Mouse (Mus musculus) liver, embryonic 13.5 days (tissue): ENCODE data around the gene Furin. TPM values are rescaled to one million over a fixed set of nuclear protein-coding genes. Genes with fewer than 3 reads are reported as not detected.

Experiments used
- ATAC-seq: fragments of 200-750 bp; cut with Nextera tagmentation; 2 replicates; pipeline ENCODE4 v1.8.0; 2017; ENCODE audit warnings: low read depth, mild to moderate bottlenecking, moderate number of reproducible peaks, moderate library complexity
- DNase-seq: peaks from one replicate; pipeline ENCODE4 v3.0.0; 2022
- H3K27ac ChIP-seq: fragments of 300-500 bp; sonication (generic); 2 replicates; pipeline ENCODE4 v1.5.1; 2015; ENCODE audit warnings: moderate library complexity, mild to moderate bottlenecking, inconsistent platforms
- H3K27me3 ChIP-seq: fragments of 300-500 bp; sonication (generic); 2 replicates; pipeline ENCODE4 v1.6.1; 2015; ENCODE audit warnings: mild to moderate bottlenecking, inconsistent platforms
- H3K36me3 ChIP-seq: fragments of 300-500 bp; sonication (generic); 2 replicates; pipeline ENCODE4 v1.6.1; 2015; ENCODE audit warnings: mild to moderate bottlenecking, inconsistent platforms
- H3K4me1 ChIP-seq: fragments of 300-500 bp; sonication (generic); replicated peaks from 2 replicates; pipeline ENCODE4 v1.6.1; 2015; ENCODE audit warnings: inconsistent platforms
- H3K4me2 ChIP-seq: fragments of 300-500 bp; sonication (generic); 2 replicates; pipeline ENCODE4 v1.6.1; 2015; ENCODE audit warnings: inconsistent platforms, mild to moderate bottlenecking, moderate library complexity
- H3K4me3 ChIP-seq: fragments of 300-500 bp; sonication (generic); replicated peaks from 2 replicates; pipeline ENCODE4 v1.5.1; 2015; ENCODE audit warnings: mild to moderate bottlenecking, inconsistent platforms
- H3K9ac ChIP-seq: fragments of 300-500 bp; sonication (generic); 2 replicates; pipeline ENCODE4 v1.6.1; 2015; ENCODE audit warnings: mild to moderate bottlenecking, inconsistent platforms
- H3K9me3 ChIP-seq: fragments of 300-500 bp; sonication (generic); replicated peaks from 2 replicates; pipeline ENCODE4 v1.6.1; 2016; ENCODE audit warnings: inconsistent platforms
- WGBS: fragments of 180-500 bp; shearing (Covaris S2); methylation state at CpG from one replicate; pipeline ENCODE4 v1.1.7; 2015; ENCODE audit not compliant: insufficient replicate concordance; 5-methylcytosine and 5-hydroxymethylcytosine counted together
- polyA plus RNA-seq: library from polyadenylated mRNA; unstranded; fragments of >200 nt; fragmentation: Nextera tagmentation; extraction: Ambion mirVana; gene quantifications from 2 replicates; pipeline ENCODE4 v1.2.1, GENCODE M21; 2015

The Furin gene
- polyA plus RNA-seq, 1 experiment from 2014 or later: 3.8 TPM

DNA sequence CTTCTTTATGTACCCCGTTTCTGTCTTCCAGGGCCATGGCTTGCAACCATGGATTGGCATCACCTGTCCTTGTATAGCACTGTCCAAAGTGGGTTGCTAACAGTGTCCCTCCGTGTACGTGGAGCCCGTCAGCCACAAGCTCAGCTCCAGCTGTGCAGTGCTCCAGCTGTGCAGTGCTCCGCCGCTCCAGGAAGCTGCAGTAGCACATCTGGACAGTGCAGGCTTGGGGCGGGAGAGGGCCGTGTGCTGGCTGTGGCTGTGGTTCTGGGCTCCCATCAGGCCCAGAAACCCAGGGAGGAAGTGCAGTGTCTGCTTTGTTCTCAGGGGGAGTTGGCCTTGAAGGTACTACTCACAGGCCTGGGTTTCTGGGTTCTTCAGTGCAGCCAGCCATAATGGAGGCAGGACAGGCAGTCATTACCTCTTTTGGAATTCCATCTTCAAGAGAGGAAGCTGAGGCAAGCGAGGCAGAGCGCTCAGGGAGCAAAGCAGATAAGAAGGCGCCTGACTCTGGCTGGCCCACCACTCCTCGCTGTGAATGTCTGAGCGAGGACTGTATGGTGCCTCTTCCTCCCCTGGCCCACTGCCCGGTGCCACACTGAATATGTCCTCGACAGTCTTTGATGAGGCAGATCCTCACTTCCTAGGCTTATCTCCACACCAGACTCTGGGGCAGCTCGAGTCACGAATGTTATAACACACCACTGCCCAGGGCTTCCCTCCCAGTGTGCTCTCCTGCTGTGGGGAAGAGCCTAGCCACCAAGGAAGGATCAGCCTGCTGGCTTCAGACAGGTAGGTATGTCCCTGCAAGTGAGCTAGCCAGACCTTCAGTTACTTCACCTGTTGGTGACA, 39.4 kb upstream of the Furin start:
- peaks cover 67% of the 10 kb centered on the region for H3K4me1 ChIP-seq
- no peaks in the 10 kb centered on the region for H3K27me3 ChIP-seq
- peak overlapping the region; percentile 46 for H3K4me2 ChIP-seq
- H3K9me3 ChIP-seq: no peaks in the 10 kb centered on the region
- H3K36me3 ChIP-seq: no peaks in the 10 kb centered on the region
- 0 out of 2 replicates have a peak overlapping the region, but pooled peaks have one; percentile 0 for H3K4me3 ChIP-seq
- H3K9ac ChIP-seq: peak overlapping the region; percentile 48; the same call in 1 of the 2 replicates
- 24% methylated on average over 17 of the region's 17 CpGs for WGBS
- DNase-seq (no peak), ATAC-seq (peak; percentile 42)
- H3K27ac ChIP-seq: peak overlapping the region; percentile 82

DNA sequence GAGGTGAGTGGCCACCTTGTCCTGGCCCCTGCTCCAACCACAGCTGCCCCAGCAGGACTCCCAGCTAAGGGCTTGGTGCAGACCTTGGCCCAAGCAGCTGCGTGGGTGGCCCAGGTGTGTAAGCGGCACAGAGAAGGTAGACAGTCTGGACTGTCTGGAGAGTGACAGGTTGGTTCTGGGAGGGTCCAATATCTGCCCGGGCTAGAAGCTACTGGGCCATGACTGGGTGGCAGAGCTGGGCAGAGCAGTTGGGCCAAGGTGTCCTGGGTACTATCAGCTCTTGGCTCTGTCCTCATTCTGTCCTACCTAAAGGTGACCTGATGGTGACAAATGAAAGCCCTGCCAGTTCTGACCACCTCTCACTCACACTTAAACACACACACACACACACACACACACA, 37.9 kb upstream of the Furin start:
- Histone ChIP-seq H3K4me2 (no peak overlapping the region), H3K9ac (no peak overlapping the region), H3K4me1 (peaks cover 57% of the 10 kb centered on the region), H3K9me3 (no peaks in the 10 kb centered on the region), H3K27me3 (no peaks in the 10 kb centered on the region), H3K27ac (no peak overlapping the region), H3K4me3 (no peak overlapping the region), H3K36me3 (no peaks in the 10 kb centered on the region)
- WGBS: 75% methylated on average over 3 of the region's 3 CpGs
- ATAC-seq: no peak
- no peak for DNase-seq

DNA sequence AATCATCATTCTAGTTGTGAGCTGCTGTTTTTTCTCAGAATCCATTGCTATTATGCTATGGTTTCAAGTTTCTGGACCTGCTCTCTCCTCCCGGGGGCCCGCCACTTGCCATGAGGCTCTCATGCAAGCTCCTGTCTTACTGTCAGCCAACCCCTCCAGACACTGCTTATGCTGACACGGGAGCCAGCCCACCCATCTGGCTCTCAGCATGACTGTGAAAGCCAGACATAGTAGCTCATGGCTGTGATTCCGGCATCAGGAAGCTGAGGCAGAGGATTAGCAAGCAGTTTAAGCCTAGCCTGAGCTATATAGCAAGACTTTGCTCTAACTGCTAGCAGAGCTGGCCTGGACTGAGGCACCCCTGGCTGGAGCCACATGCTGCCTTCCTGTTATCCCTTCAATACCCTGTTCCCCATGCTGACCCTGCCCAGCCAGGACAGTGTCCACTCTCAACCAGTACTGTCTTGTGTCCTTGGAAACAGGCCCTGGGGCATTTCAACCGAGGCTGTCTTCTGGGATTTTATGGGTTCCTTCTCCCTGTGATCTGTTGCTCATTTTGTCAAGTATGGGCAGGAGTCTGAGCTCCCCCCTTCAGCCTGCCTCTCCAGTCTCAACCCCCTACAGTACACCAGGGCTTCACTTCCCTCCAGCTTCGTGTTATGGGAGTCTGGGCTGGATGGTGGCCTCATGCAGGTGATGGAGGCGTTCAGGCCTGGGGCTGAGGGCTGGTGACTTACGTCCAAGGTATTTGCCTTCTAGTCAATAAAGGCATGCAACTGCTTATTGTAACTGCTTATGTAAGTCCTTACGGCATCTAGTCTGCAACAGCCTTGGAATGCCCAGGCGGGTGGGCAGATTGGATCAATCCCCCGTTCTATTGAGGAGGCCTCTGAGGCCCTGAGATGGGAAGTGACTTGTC, 37.0 kb upstream of the Furin start:
- 74% methylated on average over 11 of the region's 11 CpGs for WGBS
- no peak overlapping the region for H3K4me3 ChIP-seq
- no peaks in the 10 kb centered on the region for H3K27me3 ChIP-seq
- H3K4me1 ChIP-seq: peaks cover 52% of the 10 kb centered on the region
- no peaks in the 10 kb centered on the region for H3K36me3 ChIP-seq
- no peak overlapping the region for H3K9ac ChIP-seq
- no peak overlapping the region for H3K27ac ChIP-seq
- DNase-seq: no peak
- ATAC-seq: no peak
- no peaks in the 10 kb centered on the region for H3K9me3 ChIP-seq
- no peak overlapping the region for H3K4me2 ChIP-seq

DNA sequence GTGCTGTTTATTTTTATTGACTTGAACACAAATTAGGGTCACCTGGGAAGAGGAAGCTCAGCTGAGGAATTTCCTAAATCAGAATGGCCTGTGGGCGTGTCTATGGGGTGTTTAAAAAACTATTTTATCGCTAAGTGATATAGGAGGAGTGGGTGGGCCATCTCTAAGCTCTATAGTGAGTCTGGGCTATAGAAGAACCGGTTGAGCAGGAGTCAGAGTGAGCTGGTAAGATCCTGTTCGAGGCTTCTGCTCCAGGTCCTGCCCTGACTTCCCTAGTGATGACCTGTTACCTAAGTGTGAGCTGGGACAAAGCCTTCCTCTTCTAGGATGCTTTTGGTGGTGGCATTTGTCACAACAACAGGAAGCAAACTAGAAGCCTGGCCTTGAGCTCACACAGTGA, 35.4 kb upstream of the Furin start:
- no peaks in the 10 kb centered on the region for H3K27me3 ChIP-seq
- ATAC-seq (no peak), DNase-seq (no peak)
- no peak overlapping the region for H3K4me3 ChIP-seq
- no peak overlapping the region for H3K27ac ChIP-seq
- 46% methylated on average over 4 of the region's 4 CpGs for WGBS
- H3K9ac ChIP-seq: no peak overlapping the region
- H3K36me3 ChIP-seq: no peaks in the 10 kb centered on the region
- peaks cover 39% of the 10 kb centered on the region for H3K4me1 ChIP-seq
- no peaks in the 10 kb centered on the region for H3K9me3 ChIP-seq
- H3K4me2 ChIP-seq: no peak overlapping the region

DNA sequence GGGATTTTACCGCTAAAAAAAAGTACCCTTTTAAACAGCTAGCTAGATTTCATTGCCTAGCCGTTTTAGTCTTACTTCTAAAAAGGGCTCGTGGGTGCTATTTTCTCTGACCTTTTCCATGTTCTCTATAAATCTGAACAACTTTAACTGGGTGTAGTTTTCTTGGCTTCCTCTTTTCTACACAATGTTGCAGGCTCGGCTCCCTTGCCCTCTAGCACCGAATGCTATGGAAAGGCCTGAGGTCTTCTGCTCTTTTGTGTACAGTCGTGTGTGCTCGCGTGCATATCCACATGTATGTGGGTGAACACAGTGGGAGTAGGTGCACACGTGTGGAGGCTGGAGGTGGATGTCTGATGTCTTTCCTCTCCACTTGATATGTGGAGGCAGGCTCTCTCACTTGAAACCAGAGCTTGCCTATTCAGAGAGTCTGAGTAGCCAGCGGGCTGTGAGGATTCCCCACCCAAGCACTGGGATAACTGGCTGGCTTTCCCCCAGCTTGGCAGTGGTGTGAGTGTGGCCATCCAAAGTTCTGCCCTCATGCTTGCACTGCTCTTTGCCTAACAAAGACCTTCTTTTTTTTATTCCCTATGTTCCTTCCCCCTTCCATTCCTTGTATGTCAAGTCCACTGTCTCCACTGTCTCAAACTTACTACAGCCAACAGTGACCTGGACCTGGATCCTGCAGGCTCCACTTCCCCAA, 34.7 kb upstream of the Furin start:
- H3K9me3 ChIP-seq: no peaks in the 10 kb centered on the region
- WGBS: 71% methylated on average over 10 of the region's 10 CpGs
- no peak overlapping the region for H3K27ac ChIP-seq
- H3K4me3 ChIP-seq: no peak overlapping the region
- H3K27me3 ChIP-seq: no peaks in the 10 kb centered on the region
- DNase-seq (no peak), ATAC-seq (no peak)
- no peak overlapping the region for H3K9ac ChIP-seq
- no peaks in the 10 kb centered on the region for H3K36me3 ChIP-seq
- peaks cover 38% of the 10 kb centered on the region for H3K4me1 ChIP-seq
- H3K4me2 ChIP-seq: no peak overlapping the region

DNA sequence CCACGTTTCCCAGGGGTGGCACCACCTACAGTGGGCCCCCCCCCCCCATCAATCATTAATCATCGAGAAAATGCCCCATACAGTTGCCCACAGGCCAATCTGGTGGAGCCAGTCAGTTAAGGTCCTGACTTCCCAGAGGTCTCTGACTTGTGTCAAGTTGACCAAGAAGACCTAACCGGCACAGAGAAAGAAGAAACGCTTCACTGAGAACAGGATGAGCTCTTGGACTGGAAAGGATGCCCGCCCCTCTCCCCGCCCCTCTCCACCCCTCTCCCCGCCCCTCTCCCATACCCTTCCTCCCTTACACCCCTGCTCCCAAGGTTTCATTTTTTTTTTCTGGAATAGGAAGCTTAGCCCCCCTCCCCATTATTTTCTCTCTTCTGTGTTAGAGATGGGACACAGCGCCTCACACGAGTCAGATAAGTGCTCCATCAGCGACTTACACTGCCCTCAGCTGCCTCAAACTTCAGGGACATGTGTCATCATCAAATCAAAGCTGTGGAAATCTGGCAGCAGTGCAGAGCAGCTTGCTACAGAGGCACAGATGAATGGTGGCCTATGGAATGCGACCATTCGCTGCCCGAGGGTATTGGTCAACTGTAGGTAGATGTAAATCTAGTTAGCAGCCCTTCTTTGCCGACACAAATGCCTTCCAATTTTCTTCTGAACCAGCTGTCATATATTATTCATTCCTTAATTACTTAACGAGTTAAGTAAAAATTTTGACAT, 34.0 kb upstream of the Furin start:
- H3K4me2 ChIP-seq: no peak overlapping the region
- DNase-seq (no peak), ATAC-seq (no peak)

DNA sequence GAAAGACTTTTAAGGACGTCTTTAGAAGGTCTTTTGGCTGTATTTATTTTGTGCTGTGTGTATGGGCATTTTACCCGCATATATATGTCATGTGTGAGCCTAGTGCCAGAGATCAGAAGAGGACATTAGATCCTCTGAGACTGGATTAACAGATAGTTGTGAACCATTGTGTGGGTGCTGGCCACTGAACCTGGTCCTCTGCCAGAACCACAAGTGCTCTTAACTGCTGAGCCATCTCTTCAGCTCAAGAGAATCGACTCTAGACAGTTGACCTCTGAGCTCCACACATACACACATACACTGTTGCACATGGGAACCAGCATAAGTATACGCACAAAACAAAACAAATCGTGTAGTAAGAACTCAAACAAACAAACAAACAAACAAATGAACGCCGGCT, 31.3 kb upstream of the Furin start:
- whole genome bisulfite sequencing: 67% methylated on average over 7 of the region's 7 CpGs
- no peak for ATAC-seq

More for the DNA sequence above, 34.0 kb upstream of the Furin start:
- WGBS: 43% methylated on average over 15 of the region's 15 CpGs
- Histone ChIP-seq H3K9me3 (no peaks in the 10 kb centered on the region), H3K9ac (no peak overlapping the region), H3K27ac (no peak overlapping the region), H3K27me3 (no peaks in the 10 kb centered on the region), H3K36me3 (no peaks in the 10 kb centered on the region), H3K4me3 (no peak overlapping the region), H3K4me1 (peaks cover 33% of the 10 kb centered on the region)

DNA sequence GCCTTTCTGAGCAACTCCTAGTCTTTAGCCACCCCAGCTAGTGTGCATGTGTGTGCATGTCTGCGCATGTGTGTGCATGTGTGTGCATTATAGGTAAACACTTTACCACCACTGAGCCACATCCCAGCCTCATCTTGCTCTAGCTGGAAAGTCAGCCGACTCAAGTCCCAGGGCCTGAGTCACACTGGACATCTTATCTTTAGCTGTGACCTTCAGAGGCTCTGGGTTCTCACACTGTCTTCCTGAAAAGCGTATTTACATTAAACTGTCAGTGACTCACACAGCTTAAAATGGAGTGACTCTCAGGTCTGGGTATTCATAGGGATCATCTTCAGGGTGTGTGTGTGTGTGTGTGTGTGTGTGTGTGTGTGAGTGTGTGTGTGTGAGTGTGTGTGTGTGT, 30.4 kb upstream of the Furin start:
- no peak overlapping the region for H3K4me3 ChIP-seq
- peaks cover 14% of the 10 kb centered on the region for H3K4me1 ChIP-seq
- no peak overlapping the region for H3K4me2 ChIP-seq
- no peaks in the 10 kb centered on the region for H3K36me3 ChIP-seq
- DNase-seq (no peak), ATAC-seq (no peak)
- no peaks in the 10 kb centered on the region for H3K27me3 ChIP-seq
- H3K9me3 ChIP-seq: no peaks in the 10 kb centered on the region
- 54% methylated on average over 3 of the region's 3 CpGs for WGBS
- H3K9ac ChIP-seq: no peak overlapping the region
- no peak overlapping the region; the same call in 1 of the 2 replicates for H3K27ac ChIP-seq

More for the DNA sequence above, 31.3 kb upstream of the Furin start:
- Histone ChIP-seq H3K9me3 (no peaks in the 10 kb centered on the region), H3K36me3 (no peaks in the 10 kb centered on the region), H3K27me3 (no peaks in the 10 kb centered on the region), H3K4me1 (peaks cover 14% of the 10 kb centered on the region), H3K9ac (no peak overlapping the region), H3K4me2 (no peak overlapping the region), H3K4me3 (no peak overlapping the region), H3K27ac (no peak overlapping the region)
- DNase-seq: no peak

DNA sequence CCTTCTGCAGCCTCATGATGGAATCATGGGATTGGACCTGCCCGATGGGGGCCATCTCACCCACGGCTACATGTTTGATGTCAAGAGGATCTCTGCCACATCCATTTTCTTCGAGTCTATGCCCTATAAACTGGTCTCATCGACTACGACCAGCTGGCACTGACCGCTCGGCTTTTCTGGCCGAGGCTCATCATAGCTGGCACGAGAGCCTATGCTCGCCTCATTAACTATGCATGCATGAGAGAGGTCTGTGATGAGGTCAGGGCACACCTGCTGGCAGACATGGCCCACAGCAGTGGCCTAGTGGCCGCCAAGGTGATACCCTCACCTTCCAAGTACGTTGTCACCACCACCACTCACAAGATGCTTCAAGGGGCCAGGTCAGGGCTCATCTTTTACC, 24.4 kb upstream of the Furin start:
- Histone ChIP-seq H3K27ac (no peak overlapping the region), H3K9me3 (no peaks in the 10 kb centered on the region), H3K27me3 (no peaks in the 10 kb centered on the region), H3K36me3 (no peaks in the 10 kb centered on the region), H3K4me1 (no peaks in the 10 kb centered on the region), H3K9ac (no peak overlapping the region), H3K4me2 (no peak overlapping the region), H3K4me3 (no peak overlapping the region)
- ATAC-seq: no peak
- WGBS: 78% methylated on average over 12 of the region's 12 CpGs
- DNase-seq: no peak

DNA sequence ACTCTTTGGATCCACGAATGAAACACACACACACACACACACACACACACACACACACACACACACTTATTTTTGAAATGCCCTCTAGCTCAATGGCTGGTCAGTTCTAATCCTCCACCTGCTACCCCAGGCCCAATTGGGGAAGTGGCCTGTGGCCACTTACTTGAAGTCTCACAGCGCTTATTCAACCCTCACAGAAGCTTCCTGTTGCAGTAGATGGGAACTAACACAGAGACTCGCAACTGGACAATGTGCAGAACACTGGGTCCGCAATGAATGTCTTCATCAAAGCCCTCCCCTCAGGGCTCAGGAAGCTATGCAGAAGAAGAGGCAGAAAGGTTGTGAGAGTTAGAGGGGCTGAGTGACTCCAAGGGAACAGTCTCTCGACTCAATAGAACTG, 22.5 kb upstream of the Furin start:
- DNase-seq (no peak), ATAC-seq (no peak)
- Histone ChIP-seq H3K4me3 (no peak overlapping the region), H3K27ac (no peak overlapping the region), H3K36me3 (no peaks in the 10 kb centered on the region), H3K4me2 (no peak overlapping the region), H3K9ac (no peak overlapping the region), H3K27me3 (no peaks in the 10 kb centered on the region), H3K9me3 (no peaks in the 10 kb centered on the region), H3K4me1 (peaks cover 9% of the 10 kb centered on the region)
- WGBS: 40% methylated on average over 5 of the region's 5 CpGs
